Mouse (Mus musculus) thymus, postnatal 25 days (tissue): ENCODE results near the gene Egfl8.
A peak's percentile ranks its signal among the peaks of the same experiment; 100 is the strongest.

Source experiments
- DNase-seq: peaks from one replicate; pipeline ENCODE4 v3.0.0; 2022

Gene Egfl8

GRCm38 (mm10) chr17:34627093-34627942 lies 11.5 kb upstream of the Egfl8 start:
- DNase-seq, result peak; percentile 81

DNA sequence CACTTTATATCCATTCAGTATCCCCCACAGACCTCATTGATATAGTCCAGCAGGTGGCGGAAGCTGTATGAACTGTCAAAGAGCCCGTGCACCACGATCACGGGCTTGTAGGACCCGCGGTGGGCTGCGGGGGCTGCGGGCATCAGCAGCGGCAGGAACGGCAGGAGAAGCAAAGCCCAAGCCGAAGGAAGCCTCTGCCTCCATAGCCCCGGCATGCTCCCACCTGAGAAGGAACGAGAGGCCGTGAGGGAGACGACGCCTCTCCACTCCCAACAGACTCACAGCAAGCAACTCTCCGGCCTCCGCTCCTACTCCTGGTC lies 11.0 kb upstream of the Egfl8 start:
- peak; percentile 66 for DNase-seq

GRCm38 (mm10) chr17:34626062-34626772 lies 10.4 kb upstream of the Egfl8 start:
- DNase-seq, result no peak

- no peak for DNase-seq
Measured at GRCm38 (mm10) chr17:34624981-34625380, 9.2 kb upstream of the Egfl8 start.

DNA sequence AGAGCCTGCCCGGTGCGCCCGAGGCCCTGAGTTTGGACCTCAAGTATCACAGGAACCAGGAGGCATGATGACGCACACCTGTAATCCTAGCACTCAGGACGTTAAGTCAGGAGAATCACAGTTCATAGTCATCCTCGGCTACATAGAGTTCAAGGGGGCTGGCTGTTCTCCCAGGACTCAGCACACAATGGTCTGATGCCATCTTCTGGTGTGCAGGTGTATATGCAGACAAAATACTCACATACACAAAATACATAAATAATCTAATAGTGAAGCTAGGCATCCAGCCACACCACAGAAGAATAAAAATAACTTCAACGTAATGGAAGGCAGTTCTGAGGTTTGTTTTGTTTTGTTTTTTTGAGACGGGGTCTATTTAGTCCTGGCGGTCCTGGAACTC lies 7.4 kb upstream of the Egfl8 start:
- no peak for DNase-seq

- DNase-seq, result no peak
Measured at GRCm38 (mm10) chr17:34621006-34621405, 5.2 kb upstream of the Egfl8 start.

GRCm38 (mm10) chr17:34618999-34619398 lies 3.2 kb upstream of the Egfl8 start:
- peak; percentile 85 for DNase-seq

GRCm38 (mm10) chr17:34613830-34614229 lies 1.9 kb downstream of the Egfl8 start:
- no peak for DNase-seq

GRCm38 (mm10) chr17:34613054-34613645 lies 2.6 kb downstream of the Egfl8 start:
- DNase-seq, result no peak

DNA sequence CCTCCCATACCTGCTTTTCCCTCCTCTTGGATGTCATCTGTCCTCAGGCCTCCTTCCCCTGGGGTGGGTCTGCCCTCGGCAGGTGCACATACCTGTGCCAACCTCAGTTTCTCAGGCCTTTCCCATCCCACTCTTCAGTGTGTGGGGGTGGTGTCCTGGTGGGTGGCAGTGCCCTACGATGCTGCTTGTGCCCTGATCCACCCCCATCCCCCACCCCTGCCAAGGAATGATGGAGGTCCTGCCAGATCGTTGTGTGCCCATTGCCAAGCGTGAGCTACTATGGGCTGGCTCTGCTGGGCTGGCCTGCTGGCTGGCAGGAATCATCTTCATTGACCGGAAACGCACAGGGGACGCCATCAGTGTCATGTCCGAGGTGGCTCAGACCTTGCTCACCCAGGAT lies 4.7 kb downstream of the Egfl8 start:
- DNase-seq, result no peak

DNA sequence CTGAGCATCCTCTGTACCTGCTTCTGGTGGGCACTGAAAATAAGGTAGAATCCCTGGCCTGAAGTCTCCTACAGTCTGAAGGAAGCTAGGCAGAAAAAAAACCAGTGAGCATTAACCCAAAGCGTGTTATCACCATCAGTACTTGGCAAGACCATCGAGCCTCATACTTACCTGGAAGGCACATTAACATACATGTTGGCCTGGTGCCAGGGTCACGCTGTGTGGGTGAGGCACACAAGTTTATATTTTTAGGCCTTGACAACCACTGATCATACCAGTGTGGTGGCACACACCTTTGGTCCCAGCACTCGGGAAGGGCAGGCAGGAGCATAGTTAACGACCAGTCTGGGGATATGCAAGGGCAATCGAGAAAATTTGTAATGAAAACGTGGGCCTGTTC lies 7.8 kb downstream of the Egfl8 start:
- no peak for DNase-seq

- DNase-seq, result peak; percentile 21
Measured at GRCm38 (mm10) chr17:34606186-34607039, 9.4 kb downstream of the Egfl8 start.

GRCm38 (mm10) chr17:34605609-34606008 lies 10.2 kb downstream of the Egfl8 start:
- peak; percentile 97 for DNase-seq

GRCm38 (mm10) chr17:34604511-34605237 lies 11.1 kb downstream of the Egfl8 start:
- DNase-seq, result no peak

DNA sequence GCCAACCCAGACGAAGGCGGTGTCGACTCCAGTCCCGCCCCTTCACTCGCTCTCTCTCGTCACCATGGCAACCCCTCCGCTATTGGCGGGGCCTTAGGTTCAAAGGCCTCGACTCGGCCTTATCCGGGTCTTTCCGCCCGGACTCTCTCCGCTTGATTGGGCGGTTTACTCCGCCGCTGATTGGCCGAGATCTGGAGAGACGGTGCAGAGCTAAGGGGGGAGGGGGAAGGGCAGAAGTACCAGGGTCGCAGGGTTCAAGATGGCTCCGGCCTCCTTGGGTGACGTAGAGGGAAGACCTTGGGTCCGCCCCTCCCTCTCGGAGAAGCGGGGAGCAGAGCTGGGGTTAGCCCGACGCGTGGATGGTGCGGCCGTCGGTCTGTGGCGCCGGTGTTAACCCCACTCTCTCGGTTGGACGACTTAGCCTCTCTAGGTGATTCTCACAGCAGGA lies 11.7 kb downstream of the Egfl8 start, which contains the start of gene Agpat1:
Gene Agpat1, plus strand, starts transcription at position 202 of the 448 bp plus-strand sequence.
- DNase-seq, result peak; percentile 98

DNA sequence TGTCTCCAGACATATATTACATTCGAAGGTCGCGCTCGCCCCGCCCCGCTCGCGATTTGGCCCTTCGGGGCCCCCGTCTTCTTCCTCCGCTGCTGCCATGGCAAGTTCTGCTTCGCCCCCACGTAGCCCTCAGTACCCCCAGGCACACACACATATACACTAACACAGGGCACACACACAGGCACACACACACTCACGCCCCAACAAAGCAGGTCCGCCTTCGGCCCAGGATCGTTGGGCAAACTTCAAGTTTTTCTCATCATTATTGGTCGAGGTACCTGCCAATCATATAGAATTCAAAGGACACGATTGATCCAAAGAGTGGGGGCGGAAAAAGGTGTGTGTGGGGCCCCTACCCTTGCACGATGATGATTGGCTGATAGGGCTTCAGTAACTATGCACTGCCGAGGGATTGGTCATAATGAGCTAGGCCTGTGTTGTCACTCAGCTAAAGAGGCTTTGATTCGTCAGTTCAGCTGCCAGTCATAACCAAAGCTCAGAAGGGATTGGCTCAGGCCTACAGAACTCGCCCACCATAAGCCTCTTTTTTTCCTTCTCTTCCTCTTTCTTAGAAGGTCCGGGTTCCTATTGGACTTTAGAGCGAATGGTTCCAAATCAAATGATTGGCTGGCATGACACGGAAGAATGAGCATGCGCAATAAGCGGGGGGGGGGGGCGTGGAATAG lies 12.3 kb downstream of the Egfl8 start, which contains the start of gene Rnf5:
Gene Rnf5, minus strand, starts transcription at position 316 of the 686 bp plus-strand sequence.
- DNase-seq, result peak; percentile 98

DNA sequence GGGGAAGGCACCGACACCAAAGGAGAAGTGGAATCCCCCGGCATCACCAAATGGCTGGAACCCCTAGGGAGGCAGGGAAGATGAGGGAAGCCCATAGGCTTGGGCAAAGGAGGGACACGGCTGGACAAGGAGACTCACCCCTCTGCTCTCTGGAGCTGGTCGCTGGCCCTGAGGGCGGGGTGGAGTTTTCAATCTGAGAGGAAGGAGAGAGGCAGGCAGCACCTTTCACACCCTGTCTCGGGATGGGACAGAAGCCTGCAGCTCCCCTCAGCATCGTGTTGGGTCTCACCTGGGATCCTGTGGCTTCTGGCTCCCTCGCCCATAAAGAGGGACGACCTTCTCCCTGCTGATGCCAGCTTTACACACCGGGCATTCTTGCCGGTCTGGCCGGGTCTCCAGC lies 14.0 kb downstream of the Egfl8 start:
- DNase-seq, result no peak

GRCm38 (mm10) chr17:34599891-34600290 lies 15.9 kb downstream of the Egfl8 start:
- DNase-seq, result no peak

- DNase-seq, result no peak
Measured at GRCm38 (mm10) chr17:34597566-34598095, 18.1 kb downstream of the Egfl8 start, which contains the start of gene Ager. TSS of gene Ager (plus strand) at chr17:34597862.

DNA sequence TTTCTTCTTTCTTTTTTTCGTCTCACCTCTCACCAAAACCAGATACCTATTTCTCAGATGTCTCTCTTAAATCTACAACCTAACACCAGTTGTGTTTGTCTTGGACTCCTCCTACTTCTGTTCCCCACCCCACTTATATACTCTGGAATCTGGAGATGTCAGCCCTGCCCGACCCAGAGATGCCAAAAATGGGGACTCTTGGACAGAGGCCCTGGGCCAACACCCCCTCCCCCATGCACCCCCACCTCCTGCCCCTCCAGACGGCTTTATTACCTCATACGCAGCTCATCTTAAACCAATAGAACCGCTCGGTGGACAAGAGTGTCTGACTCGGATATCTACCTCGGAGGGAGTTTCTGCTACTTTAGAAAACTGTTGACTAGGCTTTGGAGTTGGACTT lies 19.7 kb downstream of the Egfl8 start:
- DNase-seq, result no peak
